Mouse (Mus musculus) heart, postnatal 0 days (tissue): ENCODE results near the gene Hjurp.

ENCODE experiments used
- CTCF ChIP-seq: IDR thresholded peaks from 2 replicates; pipeline ENCODE4 v1.5.1; 2016; ENCODE audit warnings: antibody characterized with exemption, control low read depth, low read depth
- EP300 ChIP-seq: IDR thresholded peaks from 2 replicates; pipeline ENCODE4 v1.6.1; 2016; ENCODE audit warnings: antibody characterized with exemption, low read depth

DNA sequence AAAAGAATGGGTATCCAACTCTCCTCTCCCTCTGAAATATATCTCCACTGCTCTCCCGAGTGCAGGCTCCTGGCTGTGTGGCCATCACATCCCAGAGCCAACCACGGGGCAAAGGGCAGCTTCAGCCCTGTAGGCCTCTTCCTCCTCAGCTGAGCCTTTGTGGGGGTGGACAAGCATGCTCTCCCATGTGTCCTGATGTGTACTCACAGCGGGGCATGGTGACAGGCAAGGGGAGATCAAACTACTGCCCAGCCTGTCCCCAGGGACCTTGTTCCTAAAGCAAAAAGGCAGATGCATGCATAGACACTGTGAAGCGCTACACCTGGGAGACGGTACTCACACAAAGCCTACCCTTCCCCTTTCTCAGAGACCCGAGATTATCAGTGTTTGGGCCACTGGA lies 17.3 kb downstream of the Hjurp start:
- TF ChIP-seq EP300 (no peak), CTCF (peak; percentile 24; the same call in 1 of the 2 replicates)
